Mouse (Mus musculus) retina, adult 2 months (tissue): ENCODE measurements at regions not wholly inside any gene's neighbourhood (a gene's known extent, or its start where the extent isn't known, plus 50 kb on each side); places are given as distances from the start of the nearest gene placed in this dataset.

Experiments
- DNase-seq: peaks from one replicate; pipeline ENCODE4 v3.0.0-alpha.2; 2012; ENCODE audit warnings: low read depth, low spot score

GRCm38 (mm10) chr10:29921658-29922057 lies 278.7 kb downstream of the Cenpw start:
- DNase-seq: no peak

- no peak for DNase-seq
Observed at GRCm38 (mm10) chr10:29897780-29898363, 302.5 kb downstream of the Cenpw start.

GRCm38 (mm10) chr10:29864566-29864965 lies 328.9 kb upstream of the Rspo3 start:
- DNase-seq: no peak

- no peak for DNase-seq
Observed at GRCm38 (mm10) chr10:29855749-29856313, 320.2 kb upstream of the Rspo3 start.

- DNase-seq: no peak
Observed at GRCm38 (mm10) chr10:29852516-29852915, 316.8 kb upstream of the Rspo3 start.

GRCm38 (mm10) chr10:29824939-29825658 lies 289.4 kb upstream of the Rspo3 start:
- DNase-seq: no peak

GRCm38 (mm10) chr10:29824413-29824812 lies 288.7 kb upstream of the Rspo3 start:
- DNase-seq: no peak

GRCm38 (mm10) chr10:29823177-29823576 lies 287.5 kb upstream of the Rspo3 start:
- DNase-seq: no peak

- DNase-seq: peak; percentile 25
Observed at GRCm38 (mm10) chr10:29803915-29804545, 268.4 kb upstream of the Rspo3 start.

- no peak for DNase-seq
Observed at GRCm38 (mm10) chr10:29802637-29803036, 267.0 kb upstream of the Rspo3 start.

- no peak for DNase-seq
Observed at GRCm38 (mm10) chr10:29794663-29795062, 259.0 kb upstream of the Rspo3 start.

GRCm38 (mm10) chr10:29786220-29786810 lies 250.6 kb upstream of the Rspo3 start:
- DNase-seq: no peak

- DNase-seq: no peak
Observed at GRCm38 (mm10) chr10:29736677-29737076, 201.0 kb upstream of the Rspo3 start.

- no peak for DNase-seq
Observed at GRCm38 (mm10) chr10:29725319-29725718, 189.7 kb upstream of the Rspo3 start.

- DNase-seq: no peak
Observed at GRCm38 (mm10) chr10:29710967-29711366, 175.3 kb upstream of the Rspo3 start.

- DNase-seq: no peak
Observed at GRCm38 (mm10) chr10:29708653-29709052, 173.0 kb upstream of the Rspo3 start.

GRCm38 (mm10) chr10:29693009-29693935 lies 157.6 kb upstream of the Rspo3 start:
- no peak for DNase-seq

GRCm38 (mm10) chr10:29689529-29689928 lies 153.9 kb upstream of the Rspo3 start:
- DNase-seq: no peak

GRCm38 (mm10) chr10:29686982-29687381 lies 151.3 kb upstream of the Rspo3 start:
- DNase-seq: no peak

GRCm38 (mm10) chr10:29674377-29674776 lies 138.7 kb upstream of the Rspo3 start:
- DNase-seq: no peak

- no peak for DNase-seq
Observed at GRCm38 (mm10) chr10:29661752-29662151, 126.1 kb upstream of the Rspo3 start.
